Mouse (Mus musculus): ENCODE measurements at regions not wholly inside any gene's neighbourhood (a gene's known extent, or its start where the extent isn't known, plus 50 kb on each side); places are given as distances from the start of the nearest gene placed in this dataset.
A peak's percentile ranks its signal among the peaks of the same experiment; 100 is the strongest.

GRCm38 (mm10) chr13:117132123-117132522 lies 76.2 kb upstream of the Emb start:
- no peak for TF ChIP-seq CEBPB (IDR thresholded peaks at IDR 0.05; ENCODE audit: insufficient read depth, poor library complexity, severe bottlenecking)
- TF ChIP-seq E2F4 (IDR thresholded peaks at IDR 0.05; ENCODE audit: insufficient read depth) = no peak
- peak in 1 of 3 experiments; percentile 46 for TF ChIP-seq MYOG (IDR thresholded peaks at IDR 0.05; ENCODE audit: control insufficient read depth in 1 of 3, insufficient read depth in 1 of 3, insufficient read length in 2 of 3, low read depth in 2 of 3)
- no peak for TF ChIP-seq TCF12 (IDR thresholded peaks at IDR 0.05; ENCODE audit: insufficient read depth, poor library complexity, severe bottlenecking)
- TF ChIP-seq POLR2A (IDR thresholded peaks at IDR 0.05; ENCODE audit: insufficient read length, low read depth) = no peak
- no peak for TF ChIP-seq MAX (IDR thresholded peaks at IDR 0.05; ENCODE audit: low read depth)
